Mouse (Mus musculus): Measurements from ENCODE around the gene Vegfa. TPM values are rescaled to one million over a fixed set of nuclear protein-coding genes. Genes with fewer than 3 reads are reported as not detected.

Vegfa gene
- total and polyA plus RNA-seq, 3 experiments: 15.3 to 50.0 (median 17.2) TPM

GRCm38 (mm10) chr17:45981841-45982240 lies 50.3 kb downstream of the Vegfa start:
- Histone ChIP-seq H3K4me1 (ENCODE audit: control insufficient read depth in 1 of 2, insufficient read depth in 2 of 2) (no peaks in the 10 kb centered on the region), H3K9me3 (replicated peaks; ENCODE audit: low read length) (no peaks in the 10 kb centered on the region), H3K4me2 (ENCODE audit: insufficient read depth, low read depth, poor library complexity, severe bottlenecking) (no peak overlapping the region), H3K27ac (ENCODE audit: insufficient read depth, low read depth) (no peak overlapping the region), H3K36me3 (replicated peaks in 1 of 2; ENCODE audit: control insufficient read depth in 1 of 2, insufficient read depth in 1 of 2, low read length in 1 of 2) (no peaks in the 10 kb centered on the region), H3K27me3 (replicated peaks) (peaks cover 83% of the 10 kb centered on the region), H3K4me3 (replicated peaks in 1 of 3; ENCODE audit: low read depth in 2 of 3, low read length in 2 of 3, poor library complexity in 1 of 3) (no peak overlapping the region), H3K79me2 (replicated peaks; ENCODE audit: control insufficient read depth, extremely low read depth, insufficient read depth, poor library complexity, severe bottlenecking) (no peaks in the 10 kb centered on the region), H3K9ac (ENCODE audit: insufficient read depth, low read depth) (no peak overlapping the region)
- in situ Hi-C loops (cut with MboI; ENCODE audit: low pct_ligation_motif_present, low pct_unique_long_range_greater_than_20kb, low sequenced_read_pairs): no loop called here
- DNase-seq (ENCODE audit: extremely low read depth): no peak
- TF ChIP-seq E2F4 (IDR thresholded peaks at IDR 0.05; ENCODE audit: insufficient replicate concordance, low read depth, low read length) (no peak), CHD2 (IDR thresholded peaks at IDR 0.05; ENCODE audit: low read length) (no peak), CHD1 (IDR thresholded peaks at IDR 0.05; ENCODE audit: low read depth, low read length) (no peak), MEF2A (IDR thresholded peaks at IDR 0.05; ENCODE audit: borderline replicate concordance, low read depth, low read length) (no peak), UBTF (IDR thresholded peaks at IDR 0.05; ENCODE audit: low read depth, low read length) (no peak), TBP (conservative IDR thresholded peaks at IDR 0.05; ENCODE audit: low read depth, low read length) (no peak), JUND (conservative IDR thresholded peaks at IDR 0.05; ENCODE audit: low read depth, low read length) (no peak), POLR2AphosphoS2 (IDR thresholded peaks at IDR 0.05; ENCODE audit: low read depth, low read length) (no peak), USF1 (IDR thresholded peaks at IDR 0.05; ENCODE audit: low read depth, low read length) (no peak)
- dilution Hi-C loops (cut with MboI; ENCODE audit: extremely low pct_ligation_motif_present, extremely low pct_unique_long_range_greater_than_20kb, low sequenced_read_pairs): no loop called here

GRCm38 (mm10) chr17:45979025-45979805 lies 53.0 kb downstream of the Vegfa start:
- Histone ChIP-seq H3K27ac (ENCODE audit: insufficient read depth, low read depth) (no peak overlapping the region), H3K4me1 (ENCODE audit: control insufficient read depth in 1 of 2, insufficient read depth in 2 of 2) (no peaks in the 10 kb centered on the region)
- dilution Hi-C loops (cut with MboI; ENCODE audit: extremely low pct_ligation_motif_present, extremely low pct_unique_long_range_greater_than_20kb, low sequenced_read_pairs): no loop called here

More at GRCm38 (mm10) chr17:45979025-45979805, 53.0 kb downstream of the Vegfa start:
- H3K9ac ChIP-seq (ENCODE audit: insufficient read depth, low read depth): no peak overlapping the region
- no peaks in the 10 kb centered on the region for H3K36me3 ChIP-seq (replicated peaks in 1 of 2; ENCODE audit: control insufficient read depth in 1 of 2, insufficient read depth in 1 of 2, low read length in 1 of 2)
- in situ Hi-C loops (cut with MboI; ENCODE audit: low pct_ligation_motif_present, low pct_unique_long_range_greater_than_20kb, low sequenced_read_pairs): no loop called here
- peaks cover 87% of the 10 kb centered on the region for H3K27me3 ChIP-seq (replicated peaks)
- H3K4me3 ChIP-seq (replicated peaks in 1 of 3; ENCODE audit: low read depth in 2 of 3, low read length in 2 of 3, poor library complexity in 1 of 3): no peak overlapping the region
- no peak for DNase-seq (ENCODE audit: extremely low read depth)
- no peaks in the 10 kb centered on the region for H3K9me3 ChIP-seq (replicated peaks; ENCODE audit: low read length)
- TF ChIP-seq CHD1 (IDR thresholded peaks at IDR 0.05; ENCODE audit: low read depth, low read length): no peak
- TF ChIP-seq SMC3 (IDR thresholded peaks at IDR 0.05; ENCODE audit: low read depth, low read length): no peak
- no peak for TF ChIP-seq CTCF (conservative IDR thresholded peaks at IDR 0.05 in 1 of 2, IDR thresholded peaks at IDR 0.05 in 1 of 2; ENCODE audit: low read depth in 2 of 2, low read length in 2 of 2)
- TF ChIP-seq UBTF (IDR thresholded peaks at IDR 0.05; ENCODE audit: low read depth, low read length): no peak
- no peak for TF ChIP-seq E2F4 (IDR thresholded peaks at IDR 0.05; ENCODE audit: insufficient replicate concordance, low read depth, low read length)
- no peak for TF ChIP-seq IRF4 (IDR thresholded peaks at IDR 0.05; ENCODE audit: low read depth, low read length)
- no peak for TF ChIP-seq ZMIZ1 (IDR thresholded peaks at IDR 0.05; ENCODE audit: low read depth, low read length)
- no peak for TF ChIP-seq JUND (conservative IDR thresholded peaks at IDR 0.05; ENCODE audit: low read depth, low read length)
- no peak for TF ChIP-seq JUN (IDR thresholded peaks at IDR 0.05; ENCODE audit: insufficient read depth, low read depth, low read length)
- TF ChIP-seq RAD21 (IDR thresholded peaks at IDR 0.05; ENCODE audit: low read depth, low read length): no peak
- no peak for TF ChIP-seq USF1 (IDR thresholded peaks at IDR 0.05; ENCODE audit: low read depth, low read length)
- H3K79me2 ChIP-seq (replicated peaks; ENCODE audit: control insufficient read depth, extremely low read depth, insufficient read depth, poor library complexity, severe bottlenecking): no peaks in the 10 kb centered on the region
- no peak overlapping the region for H3K4me2 ChIP-seq (ENCODE audit: insufficient read depth, low read depth, poor library complexity, severe bottlenecking)
